Mouse (Mus musculus) bone marrow, adult 2 months (tissue): ENCODE results near the gene Odf4. TPM values are rescaled to one million over a fixed set of nuclear protein-coding genes. Genes with fewer than 3 reads are reported as not detected.

Experiments
- H3K27ac ChIP-seq: fragments of 200-500 bp; 2 replicates; pipeline ENCODE4 v1.5.1; 2012; ENCODE audit warnings: low read depth, mild to moderate bottlenecking, control low read depth, inconsistent platforms, low read length; ENCODE audit not compliant: control insufficient read depth, poor library complexity, insufficient read depth
- H3K4me1 ChIP-seq: fragments of 200-500 bp; 2 replicates; pipeline ENCODE4 v1.6.1; 2011; ENCODE audit warnings: low read length; ENCODE audit not compliant: control insufficient read depth, insufficient read depth
- H3K4me3 ChIP-seq: fragments of 200-500 bp; replicated peaks from 2 replicates; pipeline ENCODE3; 2011; ENCODE audit warnings: mild to moderate bottlenecking, low read depth, low read length, control low read depth; ENCODE audit not compliant: control insufficient read depth
- CTCF ChIP-seq: fragments of 200-500 bp; IDR thresholded peaks from 2 replicates; pipeline ENCODE4 v1.5.1; 2011; ENCODE audit warnings: low read length, control low read depth; ENCODE audit not compliant: control insufficient read depth, insufficient read depth
- POLR2A ChIP-seq: fragments of 200-500 bp; IDR thresholded peaks from 2 replicates; pipeline ENCODE4 v1.6.1; 2011; ENCODE audit warnings: low read depth, mild to moderate bottlenecking, control low read depth, low read length, borderline replicate concordance; ENCODE audit not compliant: control insufficient read depth
- WGBS: fragments of 180-500 bp; shearing (Covaris S2); methylation state at CpG from one replicate; pipeline ENCODE4 v1.1.7; 2018; 5-methylcytosine and 5-hydroxymethylcytosine counted together
- polyA plus RNA-seq: library from polyadenylated mRNA; stranded (reverse); fragments of >200 nt; gene quantifications from 2 replicates; pipeline ENCODE4 v1.2.4, GENCODE M21; 2011; ENCODE audit warnings: low replicate concordance; ENCODE audit not compliant: missing spikeins, insufficient read depth, insufficient read length

The Odf4 gene
- polyA plus RNA-seq, 1 experiment: not detected

GRCm38 (mm10) chr11:68911531-68912177 is 15.2 kb downstream of the Odf4 start:
- WGBS: 10% methylated on average over 14 of the region's 14 CpGs
- Histone ChIP-seq H3K4me3 (no peak overlapping the region), H3K4me1 (no peaks in the 10 kb centered on the region), H3K27ac (no peak overlapping the region)
- TF ChIP-seq CTCF (no peak), POLR2A (no peak)

DNA sequence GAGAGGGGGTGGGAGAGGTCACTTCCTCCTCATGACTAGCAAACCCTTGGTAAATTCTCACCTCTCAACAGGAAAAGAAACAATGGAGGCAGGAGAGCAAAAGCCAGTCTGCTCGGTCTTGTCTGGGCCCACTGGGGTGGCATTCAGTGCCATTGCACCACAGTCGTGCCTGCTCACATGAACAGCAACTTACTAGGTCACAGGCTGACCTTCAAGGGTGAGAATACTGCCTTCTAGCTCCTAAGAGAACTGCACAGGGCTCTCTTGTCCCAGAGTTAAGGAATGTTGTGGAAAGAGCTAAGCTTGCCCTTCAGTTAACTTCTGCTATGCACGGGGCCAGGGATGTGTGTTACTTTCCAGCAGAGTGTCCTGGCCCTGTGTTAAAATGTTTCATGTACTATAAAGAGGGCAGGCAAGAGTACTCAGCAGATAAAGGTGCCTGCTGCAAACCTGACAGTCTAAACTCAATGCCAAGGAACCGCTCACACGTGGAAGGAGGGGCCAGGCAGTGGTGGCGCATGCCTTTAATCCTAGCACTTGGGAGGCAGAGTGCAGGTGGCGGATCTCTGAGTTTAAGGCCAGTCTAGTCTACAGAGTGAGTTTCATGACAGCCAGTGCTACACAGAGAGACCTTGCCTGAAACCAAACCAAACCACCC is 17.9 kb downstream of the Odf4 start:
- TF ChIP-seq POLR2A (no peak), CTCF (no peak)
- WGBS: 71% methylated on average over 7 of the region's 7 CpGs
- H3K4me3 ChIP-seq: no peak overlapping the region
- no peaks in the 10 kb centered on the region for H3K4me1 ChIP-seq
- no peak overlapping the region for H3K27ac ChIP-seq

GRCm38 (mm10) chr11:68907251-68907650 is 19.6 kb downstream of the Odf4 start:
- Histone ChIP-seq H3K4me3 (no peak overlapping the region), H3K4me1 (no peaks in the 10 kb centered on the region), H3K27ac (no peak overlapping the region)
- 84% methylated on average over 3 of the region's 3 CpGs for WGBS
- TF ChIP-seq POLR2A: no peak
- no peak for TF ChIP-seq CTCF

DNA sequence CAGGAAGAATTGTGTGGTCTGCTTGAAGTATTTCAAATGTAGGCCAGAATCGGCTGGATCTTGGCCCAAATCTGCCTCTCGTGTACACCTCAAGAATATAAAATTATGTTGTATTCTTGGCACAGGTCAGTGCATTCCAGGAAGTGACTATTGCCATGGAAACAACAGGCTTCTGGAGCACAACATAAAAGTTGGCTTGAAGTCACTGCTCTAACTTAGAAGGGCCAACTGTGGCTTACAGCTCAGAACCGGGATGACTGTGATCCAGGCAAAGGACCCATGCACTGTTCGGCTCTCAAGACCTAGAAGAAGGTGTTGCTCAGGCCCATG is 20.5 kb downstream of the Odf4 start:
- Histone ChIP-seq H3K27ac (no peak overlapping the region), H3K4me1 (no peaks in the 10 kb centered on the region), H3K4me3 (no peak overlapping the region)
- TF ChIP-seq POLR2A: no peak
- no peak for TF ChIP-seq CTCF
- WGBS: 78% methylated on average over 4 of the region's 4 CpGs

- no peak for TF ChIP-seq CTCF
- no peak for TF ChIP-seq POLR2A
- Histone ChIP-seq H3K4me1 (no peaks in the 10 kb centered on the region; the same call in 1 of the 2 replicates), H3K27ac (no peak overlapping the region), H3K4me3 (no peak overlapping the region)
- WGBS: 86% methylated on average over 9 of the region's 9 CpGs
These were observed 21.0 kb downstream of the Odf4 start for GRCm38 (mm10) chr11:68905665-68906460.

DNA sequence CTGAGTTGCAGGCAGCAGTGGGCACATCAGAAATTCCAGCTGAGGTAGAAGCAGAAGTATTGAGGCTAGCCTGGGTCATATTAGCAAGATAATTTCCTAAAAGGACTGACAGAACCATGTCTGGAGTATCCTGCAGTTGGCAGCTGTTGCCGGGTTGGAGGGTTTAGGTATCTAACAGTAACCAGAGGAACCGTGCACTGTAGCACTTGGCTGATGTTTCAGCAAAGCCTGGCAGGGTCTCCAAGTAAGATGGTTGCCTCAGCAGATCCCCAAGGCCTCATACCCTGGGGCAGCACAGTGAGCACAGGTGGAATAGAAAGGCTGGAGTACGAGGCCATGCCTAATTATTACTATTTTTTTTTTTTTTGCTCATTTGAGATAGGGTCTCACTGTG is 21.7 kb downstream of the Odf4 start:
- Histone ChIP-seq H3K4me3 (no peak overlapping the region), H3K27ac (no peak overlapping the region), H3K4me1 (no peaks in the 10 kb centered on the region; the same call in 1 of the 2 replicates)
- 83% methylated on average over 3 of the region's 3 CpGs for WGBS
- TF ChIP-seq CTCF (no peak), POLR2A (no peak)

GRCm38 (mm10) chr11:68904375-68905137 is 22.3 kb downstream of the Odf4 start:
- no peaks in the 10 kb centered on the region; the same call in 1 of the 2 replicates for H3K4me1 ChIP-seq
- TF ChIP-seq POLR2A (no peak), CTCF (peak; percentile 19; the same call in 1 of the 2 replicates)
- 76% methylated on average over 8 of the region's 8 CpGs for WGBS
- H3K27ac ChIP-seq: no peak overlapping the region
- no peak overlapping the region for H3K4me3 ChIP-seq

- no peak overlapping the region for H3K4me3 ChIP-seq
- TF ChIP-seq CTCF (no peak), POLR2A (no peak)
- WGBS: 81% methylated on average over 2 of the region's 2 CpGs
- H3K27ac ChIP-seq: no peak overlapping the region
- no peaks in the 10 kb centered on the region; the same call in none of the 2 replicates for H3K4me1 ChIP-seq
These were observed 23.1 kb downstream of the Odf4 start for GRCm38 (mm10) chr11:68903775-68904174.
